Mouse (Mus musculus) lung, postnatal 0 days (tissue): ENCODE measurements around the gene Prg4.

Experiments
- CTCF ChIP-seq: IDR thresholded peaks from 2 replicates; pipeline ENCODE4 v1.5.1; 2016; ENCODE audit warnings: antibody characterized with exemption, mild to moderate bottlenecking
- EP300 ChIP-seq: IDR thresholded peaks from 2 replicates; pipeline ENCODE4 v1.6.1; 2016; ENCODE audit warnings: antibody characterized with exemption, mild to moderate bottlenecking, control low read depth

- TF ChIP-seq EP300 (no peak), CTCF (no peak)
Observed at GRCm38 (mm10) chr1:150459599-150459998, 6.4 kb downstream of the Prg4 start.
